Mouse (Mus musculus) left cerebral cortex, adult 11 months (tissue): ENCODE results near the gene Alox12b.

ENCODE experiments used
- DNase-seq: peaks from one replicate; pipeline ENCODE4 v3.0.0; 2022; ENCODE audit warnings: low spot score

Alox12b gene

DNA sequence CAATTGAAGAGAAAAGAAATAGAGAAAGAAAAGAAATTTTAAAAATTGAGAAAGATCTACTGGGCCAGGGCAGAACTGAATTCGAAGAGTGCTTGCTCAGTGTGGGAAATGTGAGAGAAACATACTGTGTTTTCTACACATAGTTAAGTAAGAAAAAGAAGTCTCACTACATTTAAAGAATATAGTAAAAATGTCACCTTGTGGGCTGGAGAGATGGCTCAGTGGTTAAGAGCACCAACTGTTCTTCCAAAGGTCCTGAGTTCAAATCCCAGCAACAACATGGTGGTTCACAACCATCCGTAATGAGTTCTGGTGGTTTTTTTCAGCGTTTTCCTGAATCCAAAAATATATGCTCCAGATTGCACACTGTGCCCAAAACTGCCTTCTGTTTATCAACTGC lies 21.7 kb downstream of the Alox12b start:
- no peak for DNase-seq

DNA sequence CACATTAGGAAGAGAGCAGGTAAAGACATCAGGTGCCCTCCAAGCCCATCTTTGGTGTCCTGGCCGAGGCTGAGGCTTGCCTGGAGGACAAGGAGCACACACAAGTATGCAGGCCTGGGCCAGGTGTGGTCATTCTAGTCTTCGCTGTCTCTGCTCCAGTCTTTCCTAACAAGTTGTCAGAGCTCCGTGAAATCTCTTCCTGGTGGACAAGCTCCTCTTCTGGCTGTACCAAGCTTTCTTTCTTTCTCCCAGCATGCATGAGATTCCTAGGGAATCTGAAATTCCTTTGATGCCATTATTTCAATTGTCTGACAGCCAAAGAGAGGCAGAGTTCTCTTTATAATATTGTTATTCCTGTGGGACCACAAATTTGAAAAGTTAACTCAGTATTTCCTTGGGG lies 22.7 kb downstream of the Alox12b start:
- no peak for DNase-seq

DNA sequence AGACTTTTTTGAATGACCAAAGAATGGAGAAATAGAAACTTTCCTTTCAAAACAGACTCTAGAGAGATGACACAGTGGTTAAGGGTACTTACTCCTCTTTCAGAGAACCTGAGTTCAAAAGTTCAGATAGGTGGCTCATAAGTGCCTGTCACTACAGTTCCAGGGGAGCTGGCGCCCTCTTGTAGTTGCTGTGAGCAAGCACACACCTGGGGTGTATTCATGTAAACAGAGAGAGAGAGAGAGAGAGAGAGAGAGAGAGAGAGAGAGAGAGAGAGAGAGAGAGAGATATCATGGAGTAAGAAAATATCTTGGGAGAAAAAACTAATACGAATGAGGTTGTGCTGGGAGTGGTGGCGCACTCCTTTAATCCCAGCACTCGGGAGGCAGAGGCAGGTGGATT lies 23.3 kb downstream of the Alox12b start:
- no peak for DNase-seq

DNA sequence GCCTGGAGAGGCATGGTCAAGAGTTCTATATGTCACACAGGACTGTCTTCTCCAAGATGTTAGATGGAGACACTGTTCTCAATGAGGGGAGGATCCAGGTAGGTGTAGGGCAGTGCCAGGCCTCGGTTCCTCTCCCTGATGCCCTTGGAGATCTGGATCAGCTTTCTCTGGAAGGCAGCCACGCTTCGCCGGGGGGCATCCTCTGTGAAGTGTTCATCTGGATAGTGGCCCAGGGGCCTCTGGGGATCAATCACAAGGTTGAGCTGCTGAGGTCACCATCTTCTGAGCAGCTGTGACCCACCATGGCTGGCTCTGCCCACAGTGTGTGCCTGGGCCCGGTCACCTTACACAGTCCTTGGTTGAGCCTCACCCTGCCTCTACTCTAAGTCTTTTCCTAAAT lies 28.2 kb downstream of the Alox12b start:
- no peak for DNase-seq

DNA sequence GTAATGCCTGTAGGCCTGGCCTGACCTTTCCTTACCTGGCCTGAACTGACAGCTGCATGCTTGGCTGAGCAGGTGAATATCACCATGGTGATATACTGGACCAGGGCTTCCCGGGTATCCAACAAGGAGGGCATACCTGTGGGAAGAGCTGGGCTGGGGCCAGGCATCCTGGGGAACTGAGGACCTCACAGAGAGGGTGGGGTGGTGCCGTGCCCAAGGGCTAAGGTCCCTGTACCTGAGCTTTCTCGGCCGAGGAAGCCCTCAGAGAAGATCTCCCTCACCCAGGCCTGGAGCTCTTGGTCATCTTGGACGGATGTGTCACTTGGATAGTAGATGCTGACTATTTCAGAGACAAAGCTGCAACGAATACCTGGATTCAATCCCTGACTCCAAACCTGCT lies 29.1 kb downstream of the Alox12b start:
- no peak for DNase-seq

DNA sequence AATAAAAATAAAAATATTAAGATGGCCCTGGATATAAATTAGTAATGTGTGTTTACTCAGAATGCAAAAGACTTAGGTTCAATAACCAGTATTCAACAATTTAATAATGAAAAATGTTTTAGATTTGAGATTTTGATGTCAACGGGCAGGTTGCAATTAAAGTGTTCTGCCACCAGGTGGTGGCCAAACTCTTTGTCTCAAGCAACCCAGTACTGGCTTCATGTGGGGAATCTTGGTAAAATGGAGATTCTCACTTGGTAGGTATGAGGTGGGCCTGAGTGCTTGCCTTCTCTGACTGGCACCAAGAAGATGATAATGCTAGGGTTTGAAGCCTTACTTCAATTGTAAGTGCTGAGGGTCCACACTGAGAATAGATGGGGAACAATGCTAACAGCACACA lies 36.1 kb downstream of the Alox12b start:
- no peak for DNase-seq

DNA sequence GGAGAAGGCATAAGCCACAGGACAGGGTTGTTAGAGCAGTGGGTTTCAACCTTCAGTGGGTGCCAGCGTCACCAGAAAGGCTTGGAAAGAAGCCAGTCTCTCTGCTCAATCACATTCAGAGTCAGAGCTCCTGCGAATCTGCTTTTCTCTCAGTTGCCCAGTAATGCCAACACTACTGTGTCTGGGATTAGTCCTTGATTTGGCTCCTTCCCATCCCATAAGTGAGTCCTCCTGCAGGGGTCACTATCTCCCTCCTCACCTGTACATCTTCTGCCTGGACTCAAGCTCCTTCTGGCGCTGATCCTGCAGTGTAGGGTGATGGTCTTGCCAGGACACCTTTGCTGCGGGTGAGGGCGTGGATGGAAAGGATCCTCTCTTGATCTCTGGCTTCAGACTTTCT lies 40.0 kb downstream of the Alox12b start:
- no peak for DNase-seq

DNA sequence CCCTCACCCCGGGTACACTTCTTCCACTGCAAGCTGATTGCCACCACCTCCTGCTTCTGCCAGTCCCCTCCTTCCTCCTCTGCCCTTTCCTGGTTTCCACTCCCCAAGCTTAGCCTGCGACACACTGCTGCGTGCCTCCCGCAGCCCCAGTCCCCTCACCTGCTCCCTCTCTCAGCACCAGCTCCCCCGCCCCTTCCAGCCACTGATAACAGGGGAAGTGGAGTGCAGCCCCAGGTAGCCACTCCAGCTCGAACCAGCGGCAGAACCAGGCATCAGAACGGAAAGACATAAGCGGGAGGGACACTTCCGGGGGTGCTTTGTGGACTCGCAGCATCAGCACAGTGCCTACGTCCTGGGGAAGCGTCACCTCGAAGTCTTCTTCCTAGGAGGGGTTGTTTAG lies 40.4 kb downstream of the Alox12b start:
- no peak for DNase-seq

DNA sequence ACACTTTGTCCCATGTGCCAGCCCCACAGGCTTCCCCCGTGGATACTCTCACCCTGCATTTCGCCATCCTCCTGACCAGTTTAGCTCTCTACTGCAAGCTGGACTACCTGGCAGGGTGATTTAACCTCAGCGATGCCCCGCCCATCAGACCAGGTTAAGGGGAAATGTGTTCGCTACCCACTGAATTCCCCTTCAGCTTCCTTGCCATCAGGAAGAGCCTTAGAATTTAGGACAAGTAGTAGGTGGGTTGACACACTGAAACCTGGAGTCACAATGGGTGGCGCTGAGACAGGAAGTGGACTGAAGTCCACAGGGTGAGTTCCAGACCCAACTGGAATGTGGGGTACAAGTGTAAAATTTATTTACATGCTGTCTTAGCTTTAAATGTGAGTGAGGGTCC lies 41.0 kb downstream of the Alox12b start, which contains the start of gene Alox8:
TSS of gene Alox8 (minus strand) at position 101 of the 400 bp plus-strand sequence.
- DNase-seq, result no peak

DNA sequence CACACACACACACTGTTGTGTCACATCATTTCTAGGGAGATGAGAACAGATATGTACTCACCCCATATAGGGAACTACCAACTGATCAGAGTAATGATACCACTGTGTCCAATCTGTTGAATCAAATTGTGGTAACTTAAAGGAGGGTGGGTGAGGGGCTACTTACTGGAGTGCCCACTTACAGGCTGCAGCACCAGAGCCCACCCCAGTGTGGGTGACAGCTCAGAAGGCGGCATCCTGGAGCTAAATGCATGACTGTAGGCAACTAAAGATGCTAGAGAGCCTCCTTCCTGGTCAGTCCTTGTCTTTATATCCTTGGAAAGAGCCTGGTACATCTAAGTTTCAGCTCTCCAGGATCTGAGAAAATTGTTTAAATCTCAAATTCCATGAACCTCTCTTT lies 42.5 kb downstream of the Alox12b start:
- no peak for DNase-seq

DNA sequence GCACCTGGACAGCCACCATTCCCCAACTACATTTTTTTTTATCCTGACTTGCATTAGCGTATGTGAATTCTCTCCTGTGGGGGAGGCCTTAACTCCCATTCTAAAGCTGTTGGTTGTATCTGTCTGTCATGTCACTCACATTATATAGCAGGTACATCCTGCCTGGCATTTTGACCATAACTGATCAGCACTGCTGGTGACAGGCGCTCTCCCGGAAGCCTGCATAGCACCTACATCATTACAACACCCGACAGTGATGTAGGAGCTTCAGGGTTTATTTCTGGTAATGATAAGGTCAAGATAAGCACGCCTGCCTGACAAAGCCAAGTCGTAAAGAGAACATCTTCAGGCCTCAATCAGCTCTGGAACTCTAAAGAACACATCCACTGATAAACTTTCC lies 43.4 kb downstream of the Alox12b start:
- no peak for DNase-seq

DNA sequence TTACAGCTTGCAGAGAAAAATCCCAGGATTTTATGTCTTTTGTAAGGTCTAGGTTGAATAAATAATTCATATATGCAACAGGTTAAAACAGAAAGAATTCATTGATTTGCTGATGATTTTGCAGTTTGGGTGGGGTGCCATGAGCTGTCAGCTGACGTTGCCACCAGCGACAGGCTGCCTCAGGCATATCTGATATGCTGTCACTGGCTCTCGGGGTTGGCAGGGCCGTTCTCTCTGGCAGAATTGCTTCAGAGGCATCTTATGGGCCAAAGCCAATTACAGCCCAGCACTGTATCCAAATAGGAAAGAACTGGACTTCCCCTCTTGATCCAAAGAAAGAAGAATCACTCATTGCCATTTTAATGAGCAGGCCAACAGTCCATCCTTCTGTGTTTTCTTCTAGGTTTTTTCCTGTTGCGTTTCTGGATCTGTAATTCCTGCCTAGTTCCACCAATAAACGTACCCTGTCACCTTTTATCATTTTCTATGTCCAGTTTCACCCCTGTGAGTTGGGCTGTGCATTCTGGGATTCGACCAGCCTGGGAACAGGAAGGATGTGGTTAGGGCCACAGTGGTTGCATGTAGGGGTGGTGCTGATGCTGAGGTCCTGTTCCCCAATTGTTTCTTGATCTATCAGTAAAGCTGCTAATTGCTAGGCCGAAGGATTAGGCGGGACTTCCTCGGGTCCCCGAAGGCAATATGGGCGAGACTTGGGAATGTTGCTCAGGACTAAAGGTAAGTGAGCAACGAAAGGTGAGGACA lies 45.9 kb downstream of the Alox12b start:
- no peak for DNase-seq

DNA sequence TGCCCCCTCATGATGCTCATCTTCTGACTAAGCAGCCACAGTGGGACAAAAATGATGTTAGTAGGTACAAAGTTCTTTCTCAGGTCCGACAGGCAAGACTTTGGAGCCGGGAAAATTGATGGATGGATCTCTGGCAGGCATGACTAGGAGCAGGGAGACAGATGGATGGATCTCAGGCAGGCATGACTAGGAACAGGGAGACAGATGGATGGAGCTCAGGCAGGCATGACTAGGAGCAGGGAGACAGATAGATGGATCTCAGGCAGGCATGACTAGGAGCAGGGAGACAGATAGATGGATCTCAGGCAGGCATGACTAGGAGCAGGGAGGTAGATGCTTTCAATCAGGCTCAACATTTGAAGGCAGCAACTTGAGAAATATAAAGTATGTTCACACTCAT lies 54.6 kb downstream of the Alox12b start:
- peak; percentile 47 for DNase-seq

DNA sequence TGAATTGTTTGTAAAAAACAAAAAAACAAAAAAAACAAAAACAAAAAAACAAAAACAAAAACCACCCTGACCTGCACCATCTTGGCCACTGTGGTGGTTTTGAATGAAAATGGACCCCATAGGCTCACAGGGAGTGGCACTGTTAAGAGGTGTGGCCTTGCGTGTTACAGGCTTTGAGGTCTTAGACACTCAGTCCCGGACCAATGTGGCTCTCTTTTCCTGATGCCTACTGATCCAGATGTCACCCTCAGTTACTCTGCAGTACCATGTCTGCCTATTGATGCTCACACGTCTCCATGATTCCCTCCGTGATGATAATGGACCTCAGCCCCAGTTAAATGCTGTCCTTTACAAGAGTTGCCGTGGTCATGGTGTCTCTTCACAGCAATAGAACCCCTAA lies 60.6 kb downstream of the Alox12b start:
- DNase-seq, result no peak

DNA sequence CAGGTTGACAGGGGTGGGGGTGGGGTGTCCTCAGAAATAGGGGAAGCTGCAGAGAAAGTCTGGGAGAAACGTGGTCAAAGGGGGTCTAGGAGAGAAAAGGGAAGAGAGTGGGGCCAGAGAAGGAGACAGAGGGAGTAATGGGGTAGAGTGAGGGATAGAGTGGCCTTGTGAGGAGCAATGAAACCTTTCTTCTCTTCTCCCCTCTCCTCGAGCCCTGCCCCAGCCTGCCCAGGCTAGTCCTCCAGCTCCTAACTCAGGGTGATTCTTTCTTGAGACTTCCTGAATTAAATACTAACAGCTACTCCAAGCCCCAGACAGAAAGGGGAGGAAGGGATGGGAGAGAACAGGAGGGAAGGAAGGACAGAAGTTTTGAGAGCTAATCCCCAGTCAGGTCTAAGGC lies 61.9 kb downstream of the Alox12b start:
- DNase-seq, result no peak
